Mouse (Mus musculus): ENCODE data around the gene Ogfrl1. TPM values are rescaled to one million over a fixed set of nuclear protein-coding genes. Genes with fewer than 3 reads are reported as not detected.

The Ogfrl1 gene
- polyA plus RNA-seq, 1 experiment from 2014 or later, result 7.7 TPM

DNA sequence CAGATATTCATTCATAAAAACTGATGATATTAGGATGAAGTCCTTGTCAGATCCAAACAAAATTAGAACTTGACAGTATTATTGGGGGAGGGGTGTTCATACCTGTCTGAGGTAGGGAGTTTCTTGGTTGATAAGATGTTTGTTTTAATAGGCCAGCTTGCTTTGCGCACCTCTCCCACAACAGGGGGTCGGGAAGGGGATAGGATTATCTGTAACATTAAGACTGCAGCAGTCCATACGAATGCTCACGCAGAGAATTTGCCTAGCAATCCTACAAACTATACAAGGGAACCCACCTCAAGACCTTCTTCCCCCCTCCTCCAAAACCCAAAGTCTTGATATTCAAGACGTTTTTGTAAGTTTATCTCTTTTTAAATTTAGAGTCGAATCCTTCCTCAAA, 13.2 kb downstream of the Ogfrl1 start:
- H3K36me3 ChIP-seq (ENCODE audit: poor library complexity, severe bottlenecking), result no peaks in the 10 kb centered on the region
- 82% methylated on average over 6 of the region's 6 CpGs for WGBS
- no peak overlapping the region for H3K4me3 ChIP-seq
- ATAC-seq, result no peak
- peaks cover 28% of the 10 kb centered on the region for H3K4me1 ChIP-seq
- H3K27me3 ChIP-seq, result no peaks in the 10 kb centered on the region
- no peaks in the 10 kb centered on the region for H3K9me3 ChIP-seq (replicated peaks)
- no peak overlapping the region for H3K27ac ChIP-seq
- H3K4me2 ChIP-seq, result no peak overlapping the region
- H3K9ac ChIP-seq, result no peak overlapping the region

DNA sequence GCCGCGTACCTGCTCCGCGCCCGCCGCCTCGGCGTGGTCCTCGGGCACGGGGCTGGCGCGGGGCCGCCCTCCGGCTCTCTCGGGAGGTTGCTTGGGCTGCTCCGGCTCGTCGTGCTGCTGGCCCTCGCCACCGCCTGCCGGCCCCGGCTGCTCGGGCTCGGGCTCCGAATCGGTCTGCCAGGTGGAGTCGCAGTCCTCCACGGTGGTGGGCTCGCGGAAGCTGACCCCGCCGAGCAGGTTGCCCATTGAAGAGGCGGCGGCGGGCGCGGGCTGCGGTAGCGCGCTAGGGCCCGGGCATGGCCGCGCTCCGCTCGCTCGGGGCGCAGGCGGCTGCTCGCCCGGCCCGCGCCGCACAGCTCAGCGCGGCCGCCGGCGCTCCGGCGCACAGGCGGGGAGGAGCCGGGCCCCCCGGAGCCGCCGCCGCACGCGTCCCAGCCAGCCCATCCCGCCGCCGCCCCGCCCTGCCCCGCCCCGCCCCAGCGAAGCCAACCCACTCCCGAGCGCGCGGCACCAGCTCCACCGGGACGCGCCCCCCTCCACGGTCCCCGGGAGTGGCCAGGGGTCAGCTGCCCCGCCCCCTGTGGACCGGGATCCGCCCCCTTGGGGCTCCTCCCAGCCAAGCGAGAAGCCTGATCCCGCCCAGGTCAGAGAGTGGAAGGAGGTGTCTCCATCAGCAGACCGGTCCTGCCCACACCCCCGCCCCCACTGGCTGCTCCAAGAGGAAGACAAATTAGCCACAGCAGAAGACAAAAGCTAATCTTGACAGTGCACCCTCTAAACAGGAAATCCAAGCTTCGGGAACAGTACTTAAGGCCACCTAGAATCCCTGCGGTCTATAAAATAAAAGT, 14.5 kb downstream of the Ogfrl1 start:
- ATAC-seq, result peak; percentile 94
- Histone ChIP-seq H3K4me3 (peak overlapping the region; percentile 83), H3K9ac (peak overlapping the region; percentile 89), H3K27ac (peak overlapping the region; percentile 79), H3K4me1 (peaks cover 34% of the 10 kb centered on the region), H3K27me3 (no peaks in the 10 kb centered on the region), H3K9me3 (replicated peaks) (no peaks in the 10 kb centered on the region), H3K36me3 (ENCODE audit: poor library complexity, severe bottlenecking) (no peaks in the 10 kb centered on the region), H3K4me2 (peak overlapping the region; percentile 94)
- WGBS, result under 1% methylated on average over 63 of the region's 93 CpGs

DNA sequence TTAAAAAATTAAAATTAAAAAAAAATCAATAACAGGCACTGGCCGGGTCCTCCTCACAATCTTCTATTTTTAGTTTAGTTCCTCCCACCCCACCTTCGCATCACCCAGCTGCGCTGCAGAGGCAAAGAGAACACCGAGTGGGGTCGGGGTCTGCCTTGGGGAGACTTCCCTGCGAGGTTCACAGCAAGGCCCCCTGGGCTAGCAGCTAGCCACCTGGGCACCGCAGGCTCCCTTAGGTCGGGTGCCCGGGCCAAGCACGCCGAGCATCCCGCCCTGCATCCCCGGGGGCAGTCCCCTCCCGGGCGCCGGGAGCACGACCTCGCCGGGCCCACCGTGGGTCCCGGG, 15.1 kb downstream of the Ogfrl1 start:
- peaks cover 2% of the 10 kb centered on the region; the same call in 1 of the 2 replicates for H3K36me3 ChIP-seq (ENCODE audit: poor library complexity, severe bottlenecking)
- peak; percentile 29 for ATAC-seq
- peaks cover 34% of the 10 kb centered on the region for H3K4me1 ChIP-seq
- no peaks in the 10 kb centered on the region for H3K9me3 ChIP-seq (replicated peaks)
- no peaks in the 10 kb centered on the region for H3K27me3 ChIP-seq
- peak overlapping the region; percentile 79 for H3K27ac ChIP-seq
- peak overlapping the region; percentile 94 for H3K4me2 ChIP-seq
- H3K9ac ChIP-seq, result peak overlapping the region; percentile 89
- WGBS, result 0% methylated on average over 21 of the region's 21 CpGs
- H3K4me3 ChIP-seq, result peak overlapping the region; percentile 83

DNA sequence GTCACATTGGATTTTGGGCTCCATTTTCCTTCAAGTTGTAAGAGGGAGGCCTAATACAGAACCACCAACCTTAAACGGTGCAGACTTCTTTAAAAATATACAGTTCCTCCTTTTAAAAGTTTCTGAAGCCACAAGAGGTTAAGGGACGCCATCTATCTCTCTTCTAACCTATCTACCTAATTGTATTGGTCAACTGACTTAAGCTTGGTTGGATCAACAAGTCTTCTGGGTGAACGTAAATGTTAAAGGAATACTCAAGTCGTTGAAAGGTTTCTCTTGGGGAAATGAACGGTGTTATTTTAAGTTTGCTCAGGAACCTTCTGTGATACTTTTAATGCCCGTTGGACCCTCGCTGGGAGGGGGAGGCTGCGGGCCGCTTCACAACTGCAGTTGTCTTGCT, 15.5 kb downstream of the Ogfrl1 start:
- Histone ChIP-seq H3K27ac (no peak overlapping the region), H3K4me3 (peak overlapping the region; percentile 83), H3K27me3 (no peaks in the 10 kb centered on the region), H3K9ac (peak overlapping the region; percentile 89), H3K4me1 (peaks cover 34% of the 10 kb centered on the region), H3K36me3 (ENCODE audit: poor library complexity, severe bottlenecking) (peaks cover 3% of the 10 kb centered on the region; the same call in 1 of the 2 replicates), H3K9me3 (replicated peaks) (no peaks in the 10 kb centered on the region), H3K4me2 (peak overlapping the region; percentile 94)
- WGBS, result 12% methylated on average over 9 of the region's 9 CpGs
- no peak for ATAC-seq

DNA sequence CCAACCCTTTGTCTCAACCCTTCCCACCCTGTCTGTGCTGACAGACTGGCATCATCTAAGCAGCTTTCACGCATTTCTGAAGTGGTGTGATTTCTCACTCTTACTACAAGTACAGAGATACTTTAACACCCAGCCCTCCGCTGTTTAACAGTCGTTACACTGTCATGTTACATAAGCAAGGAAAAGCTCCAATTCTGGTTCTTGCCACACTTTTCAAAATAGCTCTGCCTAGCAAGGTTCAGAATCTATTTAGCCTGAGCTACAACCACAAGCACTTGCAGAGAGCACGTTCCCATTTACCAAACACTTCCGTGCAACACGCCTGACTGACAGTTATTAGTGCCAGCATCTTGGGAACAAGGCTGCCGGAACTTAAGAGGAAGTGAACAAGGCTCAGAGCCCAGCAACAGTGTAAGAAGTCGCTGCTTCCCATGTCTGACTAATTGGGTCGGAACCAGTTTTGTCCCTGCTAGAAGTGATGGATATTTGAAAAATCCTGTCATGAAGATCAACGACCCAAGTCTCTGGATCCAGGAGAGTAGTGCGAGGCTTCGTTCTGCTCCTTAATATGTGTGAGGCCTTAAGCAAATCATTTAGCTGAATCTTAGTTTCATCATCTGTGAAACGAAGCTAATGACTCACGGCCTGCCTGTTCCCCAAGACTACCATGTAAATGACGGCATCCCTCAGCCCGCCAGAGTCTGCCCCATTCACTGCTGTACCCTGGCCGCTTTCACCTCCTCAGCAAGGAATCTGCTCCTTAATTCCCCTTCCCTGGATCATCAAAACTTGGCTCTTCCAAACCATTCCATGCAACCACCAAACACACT, 17.4 kb downstream of the Ogfrl1 start:
- Histone ChIP-seq H3K4me1 (peaks cover 34% of the 10 kb centered on the region), H3K9me3 (replicated peaks) (no peaks in the 10 kb centered on the region), H3K36me3 (ENCODE audit: poor library complexity, severe bottlenecking) (peaks cover 9% of the 10 kb centered on the region), H3K4me3 (peak overlapping the region; percentile 29), H3K9ac (0 out of 2 replicates have a peak overlapping the region, but pooled peaks have one; percentile 34), H3K4me2 (peak overlapping the region; percentile 55), H3K27ac (peak overlapping the region; percentile 51), H3K27me3 (no peaks in the 10 kb centered on the region)
- ATAC-seq, result peak; percentile 14; the same call in 1 of the 2 replicates
- WGBS, result 52% methylated on average over 17 of the region's 17 CpGs

DNA sequence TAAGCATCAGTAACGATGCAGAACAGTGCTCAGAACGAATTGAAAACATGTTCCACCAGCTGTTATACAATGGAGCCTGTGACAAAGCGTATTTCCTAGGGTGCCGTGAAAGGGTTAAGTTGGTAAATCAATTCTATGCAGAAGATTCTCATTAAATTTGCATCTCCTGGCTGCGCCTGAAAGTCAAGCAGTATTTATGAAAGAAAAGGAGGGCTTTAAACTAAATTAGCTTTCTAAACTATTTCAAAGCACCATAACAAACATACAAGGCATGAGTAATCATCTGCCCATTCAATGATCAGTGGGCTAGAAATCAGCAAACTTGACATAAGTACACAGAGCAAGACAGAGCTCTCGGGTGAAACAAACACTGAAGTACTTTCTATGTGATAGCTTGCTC, 18.3 kb downstream of the Ogfrl1 start:
- peaks cover 10% of the 10 kb centered on the region for H3K36me3 ChIP-seq (ENCODE audit: poor library complexity, severe bottlenecking)
- no peaks in the 10 kb centered on the region for H3K9me3 ChIP-seq (replicated peaks)
- H3K27me3 ChIP-seq, result no peaks in the 10 kb centered on the region
- H3K4me1 ChIP-seq, result peaks cover 34% of the 10 kb centered on the region
- H3K9ac ChIP-seq, result 0 out of 2 replicates have a peak overlapping the region, but pooled peaks have one; percentile 34
- H3K4me3 ChIP-seq, result peak overlapping the region; percentile 29
- WGBS, result 16% methylated on average over 6 of the region's 6 CpGs
- H3K27ac ChIP-seq, result peak overlapping the region; percentile 51
- H3K4me2 ChIP-seq, result peak overlapping the region; percentile 55
- ATAC-seq, result 0 out of 2 replicates have a peak, but pooled peaks have one; percentile 1

DNA sequence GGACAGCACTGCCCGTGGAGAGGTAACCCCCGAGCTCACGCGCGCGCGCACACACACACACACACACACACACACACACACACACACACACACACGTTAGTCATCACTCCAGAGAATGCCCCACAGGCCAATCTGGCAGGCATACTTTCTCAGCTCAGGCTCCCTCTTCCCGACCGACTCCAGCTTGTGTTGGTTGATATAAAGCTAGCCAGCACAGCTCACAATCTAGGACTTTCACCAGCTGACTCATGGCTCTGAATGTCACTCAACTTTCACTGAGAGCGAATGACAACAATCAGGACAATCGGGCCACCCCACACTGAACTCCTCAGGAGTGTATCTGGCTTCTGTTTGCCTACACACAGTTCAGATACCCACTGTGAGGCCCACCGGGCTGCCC, 20.0 kb downstream of the Ogfrl1 start:
- H3K4me1 ChIP-seq, result peaks cover 34% of the 10 kb centered on the region
- H3K27me3 ChIP-seq, result no peaks in the 10 kb centered on the region
- no peak overlapping the region for H3K4me2 ChIP-seq
- ATAC-seq, result no peak
- H3K4me3 ChIP-seq, result no peak overlapping the region
- 83% methylated on average over 13 of the region's 13 CpGs for WGBS
- peaks cover 10% of the 10 kb centered on the region for H3K36me3 ChIP-seq (ENCODE audit: poor library complexity, severe bottlenecking)
- H3K9me3 ChIP-seq (replicated peaks), result no peaks in the 10 kb centered on the region
- no peak overlapping the region for H3K27ac ChIP-seq
- H3K9ac ChIP-seq, result no peak overlapping the region

DNA sequence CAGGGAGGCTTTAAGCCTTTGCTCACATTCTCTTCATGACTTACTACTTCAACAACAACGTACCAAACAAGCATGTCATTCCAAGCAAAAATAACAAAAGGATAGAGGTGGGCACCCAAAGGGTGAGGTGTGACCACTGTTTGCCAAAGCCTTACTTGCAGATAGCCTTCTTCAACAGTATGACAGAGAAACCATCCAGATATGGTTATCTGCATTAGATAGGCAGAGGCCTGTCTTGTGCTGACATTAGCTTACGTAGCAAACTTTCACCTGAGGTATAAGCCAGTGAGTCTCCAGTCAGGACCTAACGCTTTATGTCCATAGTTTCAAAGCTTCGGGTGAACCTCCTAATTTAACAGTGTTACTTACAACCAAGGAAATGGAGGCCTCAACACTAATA, 23.4 kb downstream of the Ogfrl1 start:
- no peaks in the 10 kb centered on the region for H3K9me3 ChIP-seq (replicated peaks)
- H3K9ac ChIP-seq, result no peak overlapping the region
- no peak overlapping the region for H3K4me3 ChIP-seq
- H3K36me3 ChIP-seq (ENCODE audit: poor library complexity, severe bottlenecking), result peaks cover 11% of the 10 kb centered on the region
- no peaks in the 10 kb centered on the region for H3K27me3 ChIP-seq
- ATAC-seq, result no peak
- peaks cover 5% of the 10 kb centered on the region for H3K4me1 ChIP-seq
- no peak overlapping the region for H3K27ac ChIP-seq
- 60% methylated on average over 4 of the region's 4 CpGs for WGBS
- H3K4me2 ChIP-seq, result no peak overlapping the region

DNA sequence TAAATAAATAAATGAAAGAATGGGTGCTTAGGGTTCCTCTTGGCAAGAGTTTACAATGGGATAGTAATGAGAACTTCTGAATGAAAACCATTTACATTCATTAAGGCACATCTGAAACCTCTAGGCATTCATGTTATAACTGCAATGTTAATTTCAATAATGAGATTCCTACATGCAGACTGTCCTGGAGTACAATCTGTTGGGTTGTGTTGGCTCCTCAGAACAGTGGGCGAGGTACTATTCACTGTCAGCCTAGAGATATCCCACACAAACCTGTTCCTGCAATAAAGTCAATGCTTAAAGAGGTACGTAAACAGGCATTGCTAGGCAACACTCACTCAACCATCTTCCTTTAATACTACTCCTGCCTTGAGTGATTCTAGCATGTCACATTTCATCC, 32.0 kb downstream of the Ogfrl1 start:
- 0 out of 2 replicates have a peak, but pooled peaks cover 3% of the 10 kb centered on the region for H3K36me3 ChIP-seq (ENCODE audit: poor library complexity, severe bottlenecking)
- H3K4me2 ChIP-seq, result no peak overlapping the region
- no peaks in the 10 kb centered on the region for H3K27me3 ChIP-seq
- no peak overlapping the region for H3K4me3 ChIP-seq
- WGBS, result 93% methylated on average over 2 of the region's 2 CpGs
- H3K27ac ChIP-seq, result no peak overlapping the region
- 0 out of 2 replicates have a peak, but pooled peaks have one; percentile 33 for ATAC-seq
- H3K9me3 ChIP-seq (replicated peaks), result no peaks in the 10 kb centered on the region
- H3K9ac ChIP-seq, result no peak overlapping the region
- no peaks in the 10 kb centered on the region for H3K4me1 ChIP-seq

DNA sequence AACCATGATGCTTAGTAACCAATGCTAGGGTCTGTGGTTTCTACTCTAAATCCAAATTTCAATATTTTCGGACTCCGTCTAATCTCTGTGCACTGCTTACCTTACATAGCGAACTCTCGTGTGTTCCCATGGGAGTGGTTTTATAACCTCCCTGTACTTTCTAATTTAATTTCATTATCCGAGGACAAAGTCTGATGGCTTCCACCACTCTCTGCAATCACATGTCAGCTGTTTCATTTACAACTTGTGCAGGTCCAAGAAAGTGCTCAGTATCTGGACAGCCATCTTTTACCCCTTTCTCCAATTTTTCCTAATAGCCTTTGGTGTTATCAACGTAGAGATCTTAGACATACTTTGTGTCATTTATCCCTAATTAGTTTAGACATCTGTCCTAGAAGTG, 44.7 kb downstream of the Ogfrl1 start:
- no peak for ATAC-seq
- 87% methylated on average over 6 of the region's 6 CpGs for WGBS
- Histone ChIP-seq H3K9ac (no peak overlapping the region), H3K27me3 (no peaks in the 10 kb centered on the region), H3K4me3 (no peak overlapping the region), H3K27ac (no peak overlapping the region), H3K4me2 (no peak overlapping the region), H3K36me3 (ENCODE audit: poor library complexity, severe bottlenecking) (no peaks in the 10 kb centered on the region), H3K4me1 (0 out of 2 replicates have a peak, but pooled peaks cover 4% of the 10 kb centered on the region), H3K9me3 (replicated peaks) (no peaks in the 10 kb centered on the region)

DNA sequence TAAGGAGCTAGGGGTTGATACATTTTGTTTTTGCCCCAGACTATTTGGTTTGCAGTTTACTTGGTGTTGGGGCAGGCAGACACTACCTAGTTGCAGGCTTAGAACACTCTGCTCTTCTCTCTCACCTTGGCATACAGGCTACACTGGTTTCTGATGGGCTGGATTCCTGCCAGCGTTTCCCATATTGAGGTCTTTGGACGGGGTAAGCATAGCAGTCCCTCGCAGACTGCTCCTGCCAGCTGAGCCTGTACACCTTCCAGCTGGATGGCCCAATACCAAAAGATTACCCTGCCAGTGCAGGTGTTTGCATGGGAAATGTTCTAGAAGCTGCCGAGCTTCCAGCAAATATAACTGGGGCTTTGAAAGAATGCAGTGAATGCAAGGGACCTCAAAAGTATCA, 45.8 kb downstream of the Ogfrl1 start:
- H3K9ac ChIP-seq, result no peak overlapping the region
- no peak overlapping the region for H3K27ac ChIP-seq
- H3K36me3 ChIP-seq (ENCODE audit: poor library complexity, severe bottlenecking), result no peaks in the 10 kb centered on the region
- no peaks in the 10 kb centered on the region for H3K27me3 ChIP-seq
- 76% methylated on average over 4 of the region's 4 CpGs for WGBS
- H3K9me3 ChIP-seq (replicated peaks), result no peaks in the 10 kb centered on the region
- no peak overlapping the region for H3K4me3 ChIP-seq
- H3K4me1 ChIP-seq, result 0 out of 2 replicates have a peak, but pooled peaks cover 4% of the 10 kb centered on the region
- ATAC-seq, result 0 out of 2 replicates have a peak, but pooled peaks have one; percentile 27
- no peak overlapping the region for H3K4me2 ChIP-seq

DNA sequence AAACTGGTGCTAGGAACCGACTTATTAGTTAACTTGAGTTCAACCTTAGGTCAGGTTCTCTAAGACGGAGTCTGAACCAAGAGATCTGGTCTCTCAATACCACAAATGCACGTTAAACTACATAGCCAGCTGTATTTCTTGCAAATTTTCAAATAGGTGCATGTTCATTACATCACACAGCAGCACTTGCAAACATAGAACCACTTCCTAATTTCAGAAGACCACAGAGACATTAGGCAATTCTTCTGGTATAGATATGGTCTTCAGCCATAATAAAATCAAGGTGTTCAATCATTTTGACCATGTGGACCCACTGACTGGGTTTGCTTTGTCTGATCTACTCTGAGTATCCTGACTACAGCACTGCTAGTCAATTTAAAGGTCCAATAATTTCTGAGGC, 51.9 kb downstream of the Ogfrl1 start:
- Histone ChIP-seq H3K36me3 (ENCODE audit: poor library complexity, severe bottlenecking) (no peaks in the 10 kb centered on the region), H3K9me3 (replicated peaks) (no peaks in the 10 kb centered on the region), H3K27me3 (no peaks in the 10 kb centered on the region), H3K4me1 (no peaks in the 10 kb centered on the region), H3K9ac (no peak overlapping the region), H3K4me3 (no peak overlapping the region), H3K4me2 (no peak overlapping the region), H3K27ac (no peak overlapping the region)
- WGBS, result 88% methylated on average over 3 of the region's 3 CpGs
- ATAC-seq, result no peak
